Mouse (Mus musculus): ENCODE results near the gene Tpte.

GRCm38 (mm10) chr8:22411282-22411702, 128.1 kb downstream of the Tpte start, which contains the start of gene Mrps31:
- TF ChIP-seq GATA1 (IDR thresholded peaks at IDR 0.05; ENCODE audit: borderline replicate concordance, low read length) (no peak), FLI1 (IDR thresholded peaks at IDR 0.05; ENCODE audit: low read length) (0 out of 2 replicates have a peak, but pooled peaks have one; percentile 4)
